ENCODE assay signal across 22 mouse cellular contexts in the genomic region with DNA sequence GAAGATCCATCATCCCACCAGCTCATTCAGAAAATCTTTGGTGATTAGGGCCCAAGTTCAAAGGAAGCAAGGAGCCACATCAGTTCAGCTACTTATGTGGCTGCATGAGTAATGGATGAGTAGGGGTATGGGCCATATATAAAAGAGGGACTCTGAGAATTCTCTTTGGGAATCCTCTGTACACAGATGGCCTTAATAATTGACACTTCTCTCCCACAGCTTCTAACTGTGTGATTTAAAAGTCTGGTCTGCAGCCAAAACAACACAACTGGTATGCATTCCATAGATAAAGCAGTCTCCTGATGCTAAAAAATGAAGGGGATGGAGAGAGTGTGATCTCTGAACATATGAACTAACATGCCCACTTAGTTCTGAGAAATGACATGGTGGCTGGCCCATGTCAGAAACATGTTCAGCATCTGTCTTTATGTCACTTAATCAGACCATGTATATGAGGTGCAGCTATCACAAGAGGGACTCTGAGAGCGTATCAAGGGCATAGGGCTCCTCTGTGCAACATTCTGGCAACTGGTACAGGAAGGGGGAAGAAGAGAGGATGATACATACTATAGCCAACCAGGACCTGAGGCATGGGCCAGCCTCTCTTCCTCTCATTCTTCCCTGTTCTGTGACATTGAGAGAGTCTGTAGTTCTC.
"Had no signal": no experiment of that assay in that cellular context is flagged by ENCODE, and none has a peak within 500 bp of the region (broad histone marks: within the 10 kb centered on the region; RNA-seq: fewer than 3 reads in every experiment).

No protein-coding gene starts in this region.

- H3K4me3 ChIP-seq: limb, embryonic 12.5 days; limb, embryonic 15.5 days; megakaryocyte, embryonic 14.5 days; midbrain, embryonic 10.5 days; midbrain, embryonic 13.5 days; myocyte; neural tube, embryonic 13.5 days; stomach, embryonic 15.5 days had no signal

- H3K4me1 ChIP-seq: limb, embryonic 12.5 days; limb, embryonic 15.5 days; megakaryocyte, embryonic 14.5 days; midbrain, embryonic 10.5 days; midbrain, embryonic 13.5 days; neural tube, embryonic 13.5 days; stomach, embryonic 15.5 days had no signal

- H3K36me3 ChIP-seq: limb, embryonic 12.5 days; limb, embryonic 15.5 days; midbrain, embryonic 10.5 days; midbrain, embryonic 13.5 days; neural tube, embryonic 13.5 days; stomach, embryonic 15.5 days had no signal

- H3K27me3 ChIP-seq: limb, embryonic 12.5 days; limb, embryonic 15.5 days; megakaryocyte, embryonic 14.5 days; midbrain, embryonic 13.5 days; neural tube, embryonic 13.5 days; stomach, embryonic 15.5 days had no signal

- H3K9me3 ChIP-seq: limb, embryonic 12.5 days; limb, embryonic 15.5 days; megakaryocyte, embryonic 14.5 days; midbrain, embryonic 10.5 days; midbrain, embryonic 13.5 days; neural tube, embryonic 13.5 days; stomach, embryonic 15.5 days had no signal

- DNase-seq: kidney, adult 2 months; kidney, postnatal 25 days; left cerebral cortex, postnatal 4 days; liver, postnatal 0 days; retina, postnatal 1 day; right cerebral cortex, postnatal 25 days; spleen, adult 18-20 months; thymus, adult 18-20 months; thymus, postnatal 36 days had no signal

- H3K27ac ChIP-seq: kidney, postnatal 0 days; limb, embryonic 12.5 days; limb, embryonic 15.5 days; liver, embryonic 14.5 days; midbrain, embryonic 10.5 days; midbrain, embryonic 13.5 days; neural tube, embryonic 13.5 days; stomach, embryonic 15.5 days had no signal

- H3K9ac ChIP-seq: limb, embryonic 12.5 days; limb, embryonic 15.5 days; liver, embryonic 14.5 days; liver, postnatal 0 days; midbrain, embryonic 13.5 days; neural tube, embryonic 13.5 days; stomach, embryonic 15.5 days had no signal

- ATAC-seq: intestine, postnatal 0 days; liver, postnatal 0 days; midbrain, embryonic 13.5 days; midbrain, embryonic 16.5 days had no signal

- H3K4me2 ChIP-seq: limb, embryonic 12.5 days; limb, embryonic 15.5 days; liver, embryonic 11.5 days; midbrain, embryonic 13.5 days; neural tube, embryonic 13.5 days; stomach, embryonic 15.5 days had no signal
